Mouse (Mus musculus) MEL (cell line): Measurements from ENCODE around the gene Bmpr1a. TPM values are rescaled to one million over a fixed set of nuclear protein-coding genes. Genes with fewer than 3 reads are reported as not detected.
A peak's percentile ranks its signal among the peaks of the same experiment; 100 is the strongest.

Experiments used
- DNase-seq: peaks from one replicate; pipeline ENCODE4 v3.0.0; 2011; ENCODE audit warnings: low read depth, low spot score
- H3K27ac ChIP-seq: 2 replicates; pipeline ENCODE4 v1.5.1; 2012; ENCODE audit warnings: low read depth, mild to moderate bottlenecking, control low read depth, low read length, moderate library complexity; ENCODE audit not compliant: control insufficient read depth
- H3K27me3 ChIP-seq, 2 experiments: fragments of 150-350 bp in 1 of 2; sonication (generic) in 1 of 2; 2 replicates each; pipeline ENCODE4 v1.6.1; 2012; ENCODE audit warnings: low read length in 2 of 2, mild to moderate bottlenecking in 2 of 2, improper control_type of control experiment in 1 of 2, moderate library complexity in 1 of 2; ENCODE audit not compliant: insufficient read depth in 2 of 2, control insufficient read depth in 1 of 2
- H3K36me3 ChIP-seq, 2 experiments: 2 replicates each; pipeline ENCODE4 v1.6.1; 2012 to 2014; ENCODE audit warnings: low read length in 2 of 2, improper control_type of control experiment in 1 of 2, inconsistent platforms in 1 of 2, mild to moderate bottlenecking in 1 of 2; ENCODE audit not compliant: insufficient read depth in 2 of 2, control insufficient read depth in 1 of 2
- H3K4me1 ChIP-seq, 2 experiments: fragments of 150-350 bp in 1 of 2; sonication (generic) in 1 of 2; 2 replicates each; pipeline ENCODE4 v1.6.1; 2012; ENCODE audit warnings: low read length in 2 of 2, improper control_type of control experiment in 1 of 2, mild to moderate bottlenecking in 1 of 2; ENCODE audit not compliant: insufficient read depth in 2 of 2, control insufficient read depth in 1 of 2
- H3K4me3 ChIP-seq, 2 experiments: fragments of 150-350 bp in 1 of 2; sonication (generic) in 1 of 2; 2 replicates each; pipeline ENCODE4 v1.5.1; 2012; ENCODE audit warnings: low read depth in 2 of 2, low read length in 2 of 2, mild to moderate bottlenecking in 2 of 2, moderate library complexity in 2 of 2, control low read depth in 1 of 2, improper control_type of control experiment in 1 of 2; ENCODE audit not compliant: control insufficient read depth in 1 of 2, insufficient read depth in 1 of 2
- H3K79me2 ChIP-seq: 2 replicates; pipeline ENCODE4 v1.6.1; 2012; ENCODE audit warnings: mild to moderate bottlenecking, low read length, moderate library complexity; ENCODE audit not compliant: control insufficient read depth, poor library complexity, insufficient read depth
- H3K9ac ChIP-seq: 2 replicates; pipeline ENCODE4 v1.6.1; 2012; ENCODE audit warnings: low read depth, mild to moderate bottlenecking, control low read depth, low read length, moderate library complexity; ENCODE audit not compliant: control insufficient read depth, poor library complexity, severe bottlenecking
- H3K9me3 ChIP-seq: fragments of 150-350 bp; sonication (generic); replicated peaks from 2 replicates; pipeline ENCODE4 v1.6.1; 2012; ENCODE audit warnings: mild to moderate bottlenecking, low read length, improper control_type of control experiment, moderate library complexity; ENCODE audit not compliant: insufficient read depth
- CHD1 ChIP-seq: IDR thresholded peaks from 2 replicates; pipeline ENCODE4 v1.6.1; 2012; ENCODE audit warnings: low read depth, mild to moderate bottlenecking, inconsistent platforms, low read length, improper control_type of control experiment
- CTCF ChIP-seq, 3 experiments: IDR thresholded peaks in 2 of 3; conservative IDR thresholded peaks in 1 of 3; 2 replicates each; pipeline ENCODE4 v1.5.1; 2011 to 2012; ENCODE audit warnings: low read length in 3 of 3, low read depth in 2 of 3, mild to moderate bottlenecking in 2 of 3, improper control_type of control experiment in 1 of 3, inconsistent platforms in 1 of 3, mixed read lengths in 1 of 3, moderate library complexity in 1 of 3; ENCODE audit not compliant: control insufficient read depth in 1 of 3, insufficient read depth in 1 of 3, poor library complexity in 1 of 3, severe bottlenecking in 1 of 3
- ELF1 ChIP-seq: IDR thresholded peaks from 2 replicates; pipeline ENCODE4 v1.6.1; 2014; ENCODE audit warnings: low read depth, mild to moderate bottlenecking, inconsistent platforms, low read length, improper control_type of control experiment, moderate library complexity
- EP300 ChIP-seq, 2 experiments: IDR thresholded peaks; 2 replicates each; pipeline ENCODE4 v1.6.1; 2011; ENCODE audit warnings: improper control_type of control experiment in 2 of 2, low read length in 2 of 2, low read depth in 1 of 2, mild to moderate bottlenecking in 1 of 2
- HCFC1 ChIP-seq: IDR thresholded peaks from 2 replicates; pipeline ENCODE4 v1.6.1; 2012; ENCODE audit warnings: low read depth, mild to moderate bottlenecking, inconsistent platforms, low read length, improper control_type of control experiment, moderate library complexity
- MAFK ChIP-seq: IDR thresholded peaks from 2 replicates; pipeline ENCODE4 v1.6.1; 2011; ENCODE audit warnings: low read depth, mild to moderate bottlenecking, low read length, improper control_type of control experiment, borderline replicate concordance
- MAX ChIP-seq: IDR thresholded peaks from 2 replicates; pipeline ENCODE4 v1.6.1; 2011; ENCODE audit warnings: low read length, improper control_type of control experiment
- MYB ChIP-seq: IDR thresholded peaks from 2 replicates; pipeline ENCODE4 v1.6.1; 2011; ENCODE audit warnings: mild to moderate bottlenecking, low read depth, low read length, improper control_type of control experiment
- MYC ChIP-seq: IDR thresholded peaks from 2 replicates; pipeline ENCODE4 v1.6.1; 2011; ENCODE audit warnings: low read depth, mild to moderate bottlenecking, low read length, improper control_type of control experiment, moderate library complexity
- NRF1 ChIP-seq: IDR thresholded peaks from 2 replicates; pipeline ENCODE4 v1.6.1; 2014; ENCODE audit warnings: low read depth, mild to moderate bottlenecking, inconsistent platforms, low read length, improper control_type of control experiment, moderate library complexity; ENCODE audit not compliant: poor library complexity, insufficient read depth, severe bottlenecking
- POLR2AphosphoS2 ChIP-seq: IDR thresholded peaks from 2 replicates; pipeline ENCODE4 v1.6.1; 2011; ENCODE audit warnings: low read length, improper control_type of control experiment
- RCOR1 ChIP-seq: IDR thresholded peaks from 2 replicates; pipeline ENCODE4 v1.6.1; 2012; ENCODE audit warnings: low read depth, mild to moderate bottlenecking, inconsistent platforms, low read length, improper control_type of control experiment
- SMC3 ChIP-seq: IDR thresholded peaks from 2 replicates; pipeline ENCODE4 v1.6.1; 2011; ENCODE audit warnings: low read depth, low read length, improper control_type of control experiment
- ZC3H11A ChIP-seq: IDR thresholded peaks from 2 replicates; pipeline ENCODE4 v1.6.1; 2012; ENCODE audit warnings: low read depth, mild to moderate bottlenecking, inconsistent platforms, low read length, improper control_type of control experiment
- ZKSCAN1 ChIP-seq: IDR thresholded peaks from 2 replicates; pipeline ENCODE4 v1.6.1; 2012; ENCODE audit warnings: low read depth, mild to moderate bottlenecking, inconsistent platforms, low read length, improper control_type of control experiment, moderate library complexity
- polyA plus RNA-seq, 2 experiments: library from polyadenylated mRNA; stranded (reverse) in 1 of 2; unstranded in 1 of 2; fragments of >175 nt in 1 of 2; fragments of >200 nt in 1 of 2; gene quantifications; 2 replicates each; pipeline versions ENCODE4 v1.2.1 to v1.2.4; 2012; ENCODE audit warnings: low replicate concordance in 2 of 2, low read depth in 1 of 2; ENCODE audit not compliant: insufficient read length in 2 of 2, insufficient read depth in 1 of 2, missing spikeins in 1 of 2
- total RNA-seq: library from RNA; depleted of rRNA; stranded (reverse); fragments of 300-350 nt; gene quantifications from 2 replicates; pipeline ENCODE4 v1.2.3, GENCODE M21; 2012

Bmpr1a gene
- total and polyA plus RNA-seq, 3 experiments: 3.1 TPM; not detected in 1

DNA sequence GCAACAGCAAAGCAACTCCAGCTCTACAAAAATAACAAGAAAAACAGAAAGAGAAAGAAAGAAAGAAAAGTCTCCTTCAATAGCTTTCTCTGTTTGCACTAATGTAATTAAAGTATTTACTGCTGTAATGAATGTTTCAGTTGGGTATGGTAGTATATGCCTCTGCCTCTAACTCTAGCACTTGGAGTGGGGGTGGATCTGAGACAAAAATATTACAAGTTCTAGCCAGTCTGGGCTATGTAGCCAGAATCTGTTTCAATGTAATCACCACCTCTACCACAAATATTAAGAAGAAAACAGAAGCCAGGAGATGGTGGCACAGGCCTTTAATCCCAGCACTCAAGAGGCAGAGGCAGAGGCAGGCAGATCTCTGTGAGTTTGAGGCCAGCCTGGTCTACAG, 54.7 kb downstream of the Bmpr1a start:
- Histone ChIP-seq H3K79me2 (no peaks in the 10 kb centered on the region), H3K27ac (no peak overlapping the region), H3K27me3 (no peaks in the 10 kb centered on the region), H3K4me3 (no peak overlapping the region), H3K36me3 (no peaks in the 10 kb centered on the region; a peak in 1 of 4 replicates), H3K4me1 (no peaks in the 10 kb centered on the region), H3K9ac (no peak overlapping the region), H3K9me3 (no peaks in the 10 kb centered on the region)
- DNase-seq: no peak
- no peak for TF ChIP-seq MYB
- TF ChIP-seq EP300 (IDR thresholded peaks at IDR 0.05; ENCODE audit: low read depth in 1 of 2, low read length in 2 of 2): no peak

DNA sequence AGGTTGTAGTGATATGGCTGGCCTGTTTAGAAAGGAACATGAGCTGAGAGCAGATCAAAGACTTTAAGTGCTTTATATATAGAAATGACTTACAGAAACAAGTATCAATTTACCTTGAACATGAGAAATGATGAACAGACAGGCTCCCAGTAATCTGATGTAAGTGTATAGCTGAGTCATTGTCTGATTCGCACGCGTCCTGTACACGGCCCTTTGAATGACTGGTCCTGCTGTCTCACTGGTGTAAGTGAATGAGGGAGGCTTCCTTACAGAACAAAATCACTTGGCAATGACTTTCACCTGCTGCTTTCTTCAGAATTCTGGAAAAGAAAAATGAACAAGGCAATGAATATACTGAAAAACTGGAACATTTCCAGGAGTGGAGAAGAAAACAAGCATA, 55.5 kb downstream of the Bmpr1a start:
- H3K27ac ChIP-seq: no peak overlapping the region
- TF ChIP-seq ELF1 (no peak), HCFC1 (no peak), MAX (no peak), CHD1 (no peak), SMC3 (no peak), MAFK (no peak), NRF1 (no peak), ZKSCAN1 (no peak), POLR2AphosphoS2 (no peak), ZC3H11A (no peak), EP300 (IDR thresholded peaks at IDR 0.05; ENCODE audit: low read depth in 1 of 2, low read length in 2 of 2) (no peak), MYC (no peak), MYB (no peak), RCOR1 (no peak)
- H3K27me3 ChIP-seq: no peaks in the 10 kb centered on the region
- H3K9me3 ChIP-seq: no peaks in the 10 kb centered on the region
- H3K9ac ChIP-seq: no peak overlapping the region
- H3K79me2 ChIP-seq: no peaks in the 10 kb centered on the region
- no peaks in the 10 kb centered on the region; a peak in 1 of 4 replicates for H3K36me3 ChIP-seq
- no peaks in the 10 kb centered on the region for H3K4me1 ChIP-seq
- H3K4me3 ChIP-seq: no peak overlapping the region
- peak; percentile 37 for DNase-seq

DNA sequence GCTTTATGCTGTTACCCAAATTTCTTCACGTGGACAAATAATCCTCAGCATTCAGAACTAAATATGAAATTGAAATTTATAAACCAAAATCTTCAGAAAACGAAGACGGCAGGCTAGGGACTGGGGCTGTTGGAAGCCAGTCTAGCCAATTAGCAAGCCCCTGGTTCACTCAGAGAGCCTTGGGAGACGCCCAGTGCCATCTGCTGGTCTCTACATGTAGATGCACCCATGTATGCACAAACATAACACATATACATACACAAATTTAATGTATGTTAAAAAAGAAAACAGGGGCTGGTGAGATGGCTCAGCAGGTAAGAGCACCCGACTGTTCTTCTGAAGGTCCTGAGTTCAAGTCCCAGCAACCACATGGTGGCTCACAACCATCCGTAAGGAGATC, 56.5 kb downstream of the Bmpr1a start:
- H3K9me3 ChIP-seq: no peaks in the 10 kb centered on the region
- H3K9ac ChIP-seq: no peak overlapping the region
- peak; percentile 21 for DNase-seq

More for the DNA sequence above, 56.5 kb downstream of the Bmpr1a start:
- Histone ChIP-seq H3K79me2 (no peaks in the 10 kb centered on the region), H3K27ac (no peak overlapping the region), H3K27me3 (no peaks in the 10 kb centered on the region), H3K4me3 (no peak overlapping the region), H3K36me3 (no peaks in the 10 kb centered on the region; a peak in 1 of 4 replicates), H3K4me1 (no peaks in the 10 kb centered on the region)
- TF ChIP-seq CTCF (IDR thresholded peaks at IDR 0.05 in 2 of 3, conservative IDR thresholded peaks at IDR 0.05 in 1 of 3; ENCODE audit: control insufficient read depth in 1 of 3, insufficient read depth in 1 of 3, low read depth in 2 of 3, low read length in 3 of 3, poor library complexity in 1 of 3, severe bottlenecking in 1 of 3) (peak in 2 of 3 experiments; percentile 20 to 33; a peak in 3 of 6 replicates), SMC3 (0 out of 2 replicates have a peak, but pooled peaks have one; percentile 17), MAFK (no peak), MYC (no peak)
